Mouse (Mus musculus) ES-E14 (cell line): ENCODE results near the gene Mpc2. TPM values are rescaled to one million over a fixed set of nuclear protein-coding genes. Genes with fewer than 3 reads are reported as not detected.

Experiments
- DNase-seq: peaks from one replicate; pipeline ENCODE4 v3.0.0-alpha.2; 2013; ENCODE audit warnings: low read depth, low spot score
- H3K27ac ChIP-seq: 2 replicates; pipeline ENCODE4 v1.5.1; 2012; ENCODE audit warnings: low read depth, mild to moderate bottlenecking, low read length, moderate library complexity, mixed read lengths; ENCODE audit not compliant: poor library complexity, insufficient read depth, severe bottlenecking
- H3K36me3 ChIP-seq: 2 replicates; pipeline ENCODE4 v1.6.1; 2012; ENCODE audit warnings: mild to moderate bottlenecking, low read length, moderate library complexity, mixed read lengths; ENCODE audit not compliant: control insufficient read depth, poor library complexity, insufficient read depth, severe bottlenecking
- H3K4me1 ChIP-seq, 2 experiments: fragments of 150-350 bp in 1 of 2; sonication (generic) in 1 of 2; 2 replicates each; pipeline ENCODE4 v1.6.1; 2012; ENCODE audit warnings: low read length in 2 of 2, mild to moderate bottlenecking in 1 of 2, mixed read lengths in 1 of 2; ENCODE audit not compliant: control insufficient read depth in 2 of 2, insufficient read depth in 2 of 2, poor library complexity in 1 of 2
- H3K4me3 ChIP-seq, 2 experiments: fragments of 150-350 bp in 1 of 2; sonication (generic) in 1 of 2; 2 replicates each; pipeline ENCODE4 v1.5.1; 2012; ENCODE audit warnings: low read length in 2 of 2, low read depth in 1 of 2, mild to moderate bottlenecking in 1 of 2, mixed read lengths in 1 of 2; ENCODE audit not compliant: insufficient read depth in 1 of 2, poor library complexity in 1 of 2, severe bottlenecking in 1 of 2
- H3K9ac ChIP-seq: 2 replicates; pipeline ENCODE4 v1.6.1; 2012; ENCODE audit warnings: low read depth, mild to moderate bottlenecking, low read length, mixed read lengths; ENCODE audit not compliant: poor library complexity, insufficient read depth, severe bottlenecking
- H3K9me3 ChIP-seq: fragments of 150-350 bp; sonication (generic); 2 replicates; pipeline ENCODE4 v1.6.1; 2012; ENCODE audit warnings: low read depth, mild to moderate bottlenecking, low read length; ENCODE audit not compliant: control insufficient read depth, insufficient read depth
- CHD2 ChIP-seq: IDR thresholded peaks from 2 replicates; pipeline ENCODE4 v1.6.1; 2014; ENCODE audit warnings: mild to moderate bottlenecking, low read depth, low read length, inconsistent platforms
- HCFC1 ChIP-seq: IDR thresholded peaks from 2 replicates; pipeline ENCODE4 v1.6.1; 2012; ENCODE audit warnings: low read length, inconsistent platforms, borderline replicate concordance; ENCODE audit not compliant: insufficient read depth
- MAFK ChIP-seq: IDR thresholded peaks from 2 replicates; pipeline ENCODE4 v1.6.1; 2014; ENCODE audit warnings: mild to moderate bottlenecking, low read depth, low read length, inconsistent platforms; ENCODE audit not compliant: insufficient read depth
- ZC3H11A ChIP-seq: IDR thresholded peaks from 2 replicates; pipeline ENCODE4 v1.6.1; 2012; ENCODE audit warnings: low read depth, mild to moderate bottlenecking, inconsistent platforms, low read length, borderline replicate concordance
- ZNF384 ChIP-seq: IDR thresholded peaks from 2 replicates; pipeline ENCODE4 v1.6.1; 2012; ENCODE audit warnings: low read depth, low read length, inconsistent platforms
- in situ Hi-C, 2 experiments: fragments of 600-800 bp; cut with MboI; formaldehyde crosslinking; loops; one replicate each; pipeline ENCODE4 v1.15.1; 2025; ENCODE audit warnings: low sequenced_read_pairs in 2 of 2, inconsistent platforms in 1 of 2; ENCODE audit not compliant: unreplicated experiment in 2 of 2
- total RNA-seq: library from RNA; depleted of rRNA; stranded (reverse); fragments of 300-350 nt; gene quantifications from 2 replicates; pipeline ENCODE4 v1.2.3, GENCODE M21; 2012

Gene Mpc2
- total RNA-seq, 1 experiment, result 26.8 TPM

GRCm38 (mm10) chr1:165459503-165460181 is 795 bp upstream of the Mpc2 start:
- Histone ChIP-seq H3K9me3 (no peaks in the 10 kb centered on the region), H3K4me1 (0 out of 4 replicates have a peak, but pooled peaks cover 0 to 2% of the 10 kb centered on the region in 2 experiments), H3K36me3 (no peaks in the 10 kb centered on the region), H3K27ac (peak overlapping the region; percentile 22; the same call in 1 of the 2 replicates), H3K4me3 (peak overlapping the region; percentile 82 to 92), H3K9ac (peak overlapping the region; percentile 78)
- peak; percentile 21 for DNase-seq
- no peak for TF ChIP-seq HCFC1
- no peak for TF ChIP-seq ZC3H11A
- TF ChIP-seq MAFK, result no peak
- TF ChIP-seq ZNF384, result no peak
- TF ChIP-seq CHD2, result no peak
- in situ Hi-C loops, result no loop called here

GRCm38 (mm10) chr1:165460801-165461377 is 452 bp downstream of the Mpc2 start:
- peak overlapping the region; percentile 20 for H3K27ac ChIP-seq
- H3K4me1 ChIP-seq, result 0 out of 4 replicates have a peak, but pooled peaks cover 0 to 2% of the 10 kb centered on the region in 2 experiments
- peak overlapping the region; percentile 88 for H3K9ac ChIP-seq
- TF ChIP-seq CHD2 (no peak), HCFC1 (peak; percentile 87)
- no peaks in the 10 kb centered on the region for H3K36me3 ChIP-seq
- H3K9me3 ChIP-seq, result no peaks in the 10 kb centered on the region
- in situ Hi-C loops, result no loop called here
- peak; percentile 99 for DNase-seq
- H3K4me3 ChIP-seq, result peak overlapping the region; percentile 82 to 92

GRCm38 (mm10) chr1:165461681-165462080 is 1.2 kb downstream of the Mpc2 start:
- Histone ChIP-seq H3K4me3 (peak overlapping the region; percentile 70 to 74), H3K4me1 (0 out of 4 replicates have a peak, but pooled peaks cover 0 to 2% of the 10 kb centered on the region in 2 experiments), H3K36me3 (no peaks in the 10 kb centered on the region), H3K9me3 (no peaks in the 10 kb centered on the region), H3K9ac (peak overlapping the region; percentile 81), H3K27ac (no peak overlapping the region)
- DNase-seq, result peak; percentile 21
- in situ Hi-C loops, result no loop called here
- TF ChIP-seq ZC3H11A, result no peak
- TF ChIP-seq HCFC1, result no peak
- TF ChIP-seq CHD2, result no peak
- no peak for TF ChIP-seq ZNF384
- TF ChIP-seq MAFK, result no peak

- Histone ChIP-seq H3K9me3 (no peaks in the 10 kb centered on the region), H3K27ac (no peak overlapping the region), H3K36me3 (no peaks in the 10 kb centered on the region), H3K4me1 (0 out of 4 replicates have a peak, but pooled peaks cover 0 to 2% of the 10 kb centered on the region in 2 experiments), H3K4me3 (no peak overlapping the region), H3K9ac (no peak overlapping the region)
- in situ Hi-C loops, result no loop called here
- TF ChIP-seq MAFK, result no peak
- no peak for TF ChIP-seq CHD2
- no peak for TF ChIP-seq ZC3H11A
- TF ChIP-seq ZNF384, result no peak
- no peak for TF ChIP-seq HCFC1
- no peak for DNase-seq
Observed at GRCm38 (mm10) chr1:165462861-165463260, 2.4 kb downstream of the Mpc2 start.

GRCm38 (mm10) chr1:165464574-165464973 is 4.1 kb downstream of the Mpc2 start:
- Histone ChIP-seq H3K9me3 (no peaks in the 10 kb centered on the region), H3K27ac (no peak overlapping the region), H3K9ac (no peak overlapping the region), H3K36me3 (no peaks in the 10 kb centered on the region), H3K4me3 (no peak overlapping the region), H3K4me1 (0 out of 4 replicates have a peak, but pooled peaks cover 0 to 2% of the 10 kb centered on the region in 2 experiments)
- no peak for TF ChIP-seq HCFC1
- no peak for TF ChIP-seq CHD2
- no peak for DNase-seq
- in situ Hi-C loops, result no loop called here
